Mouse (Mus musculus) heart, embryonic 14.5 days (tissue): ENCODE results near the gene 2010111I01Rik. TPM values are rescaled to one million over a fixed set of nuclear protein-coding genes. Genes with fewer than 3 reads are reported as not detected.
A peak's percentile ranks its signal among the peaks of the same experiment; 100 is the strongest.

ENCODE experiments used
- ATAC-seq: fragments of 200-750 bp; cut with Nextera tagmentation; 2 replicates; pipeline ENCODE4 v1.8.0; 2017; ENCODE audit warnings: low read depth, moderate TSS enrichment; ENCODE audit not compliant: insufficient number of reproducible peaks, insufficient read depth, low FRiP score
- H3K27ac ChIP-seq, 2 experiments: fragments of 200-500 bp in 1 of 2; fragments of 300-500 bp in 1 of 2; sonication (generic) in 1 of 2; replicated peaks in 1 of 2; 2 replicates each; pipeline ENCODE4 v1.5.1; 2012 to 2014; ENCODE audit warnings: low read depth in 2 of 2, low read length in 2 of 2, control low read depth in 1 of 2, mild to moderate bottlenecking in 1 of 2, mixed read lengths in 1 of 2; ENCODE audit not compliant: control insufficient read depth in 1 of 2, insufficient read depth in 1 of 2
- H3K27me3 ChIP-seq: fragments of 300-500 bp; sonication (generic); 2 replicates; pipeline ENCODE4 v1.6.1; 2014; ENCODE audit warnings: mild to moderate bottlenecking, low read length, control low read depth; ENCODE audit not compliant: control insufficient read depth, insufficient read depth
- H3K36me3 ChIP-seq: fragments of 300-500 bp; sonication (generic); 2 replicates; pipeline ENCODE4 v1.6.1; 2014; ENCODE audit warnings: mild to moderate bottlenecking, control low read depth, low read length, mixed read lengths; ENCODE audit not compliant: control insufficient read depth, insufficient read depth
- H3K4me1 ChIP-seq, 2 experiments: fragments of 200-500 bp in 1 of 2; fragments of 300-500 bp in 1 of 2; sonication (generic) in 1 of 2; 2 replicates each; pipeline ENCODE4 v1.6.1; 2012 to 2014; ENCODE audit warnings: low read length in 2 of 2, control low read depth in 1 of 2, mixed read lengths in 1 of 2; ENCODE audit not compliant: control insufficient read depth in 2 of 2, insufficient read depth in 2 of 2
- H3K4me2 ChIP-seq: fragments of 300-500 bp; sonication (generic); 2 replicates; pipeline ENCODE4 v1.6.1; 2014; ENCODE audit warnings: mild to moderate bottlenecking, low read length
- H3K4me3 ChIP-seq, 2 experiments: fragments of 200-500 bp in 1 of 2; fragments of 300-500 bp in 1 of 2; sonication (generic) in 1 of 2; 2 replicates each; pipeline ENCODE4 v1.5.1; 2012 to 2014; ENCODE audit warnings: low read length in 2 of 2, mild to moderate bottlenecking in 2 of 2, control low read depth in 1 of 2, low read depth in 1 of 2, moderate library complexity in 1 of 2; ENCODE audit not compliant: control insufficient read depth in 1 of 2, insufficient read depth in 1 of 2
- H3K9ac ChIP-seq: fragments of 300-500 bp; sonication (generic); 2 replicates; pipeline ENCODE4 v1.6.1; 2014; ENCODE audit warnings: mild to moderate bottlenecking, low read length
- H3K9me3 ChIP-seq: fragments of 300-500 bp; sonication (generic); 2 replicates; pipeline ENCODE4 v1.6.1; 2016; ENCODE audit warnings: low read length, control low read depth; ENCODE audit not compliant: control insufficient read depth
- WGBS: fragments of 180-500 bp; shearing (Covaris S2); extraction: QIAGEN DNeasy Blood & Tissue Kit; methylation state at CpG from one replicate; pipeline ENCODE4 v1.1.7; 2014; 5-methylcytosine and 5-hydroxymethylcytosine counted together
- polyA plus RNA-seq: library from polyadenylated mRNA; unstranded; fragments of >200 nt; fragmentation: Nextera tagmentation; extraction: Ambion mirVana; gene quantifications from 2 replicates; pipeline ENCODE4 v1.2.1, GENCODE M21; 2014

2010111I01Rik gene
- polyA plus RNA-seq, 1 experiment from 2014 or later: 69.5 TPM

DNA sequence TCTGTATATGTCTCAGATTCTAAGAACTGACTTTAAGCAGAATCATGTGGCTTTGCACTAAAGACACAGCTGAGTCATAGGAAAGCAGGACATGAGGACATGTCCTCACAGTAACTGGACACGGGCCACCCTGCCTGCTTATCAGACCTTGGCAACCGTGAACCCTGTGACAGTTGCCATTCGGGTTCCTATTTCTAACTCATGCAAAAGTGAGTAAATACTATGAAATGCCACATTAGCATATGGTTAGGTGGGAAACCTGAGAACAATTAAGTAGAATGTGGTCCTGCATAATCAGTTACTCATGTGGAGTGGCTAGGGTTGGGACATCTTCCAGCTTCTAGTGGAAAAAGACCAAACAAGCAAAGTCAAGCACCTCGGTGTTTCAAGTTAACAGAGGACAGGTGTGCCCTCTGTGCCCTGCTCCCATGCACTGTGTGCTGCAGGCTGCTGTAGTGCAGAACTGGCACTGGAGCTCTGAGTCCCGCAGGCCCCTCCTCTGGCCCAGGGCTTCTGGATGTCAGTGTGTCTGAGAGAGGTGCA, 170.3 kb downstream of the 2010111I01Rik start:
- Histone ChIP-seq H3K9me3 (no peaks in the 10 kb centered on the region), H3K4me2 (no peak overlapping the region), H3K4me1 (peaks cover 0 to under 1% of the 10 kb centered on the region in 2 experiments; a peak in 1 of 4 replicates), H3K9ac (no peak overlapping the region), H3K27me3 (no peaks in the 10 kb centered on the region), H3K4me3 (no peak overlapping the region), H3K27ac (no peak overlapping the region), H3K36me3 (no peaks in the 10 kb centered on the region)
- ATAC-seq: no peak
- WGBS: 75% methylated on average over 5 of the region's 5 CpGs

- Histone ChIP-seq H3K4me3 (no peak overlapping the region), H3K9ac (no peak overlapping the region), H3K4me1 (peaks cover 0 to 2% of the 10 kb centered on the region in 2 experiments; a peak in 1 of 4 replicates), H3K36me3 (no peaks in the 10 kb centered on the region), H3K4me2 (no peak overlapping the region), H3K27ac (no peak overlapping the region), H3K9me3 (no peaks in the 10 kb centered on the region), H3K27me3 (no peaks in the 10 kb centered on the region)
- 90% methylated on average over 7 of the region's 7 CpGs for WGBS
- ATAC-seq: no peak
Observed at GRCm38 (mm10) chr13:63135994-63136393, 171.3 kb downstream of the 2010111I01Rik start.

DNA sequence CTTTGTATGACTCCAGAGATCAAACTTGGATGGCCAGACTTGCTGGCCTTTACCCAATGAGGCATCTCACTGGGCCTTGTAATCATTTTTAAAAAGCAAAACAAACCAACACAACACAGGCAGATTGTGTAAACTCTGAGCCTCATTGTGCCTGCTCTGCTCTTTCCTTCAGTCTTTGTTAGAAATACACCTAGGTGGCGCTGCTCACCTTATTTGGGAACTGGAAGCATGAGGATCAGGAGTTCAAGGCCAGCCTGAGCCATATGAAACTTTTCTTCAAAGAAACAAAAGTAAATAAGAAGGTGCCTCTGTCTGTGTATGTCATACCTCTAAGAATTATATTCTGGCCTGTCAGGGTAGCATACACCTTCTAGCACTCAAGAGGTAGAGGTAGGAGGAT, 172.1 kb downstream of the 2010111I01Rik start:
- Histone ChIP-seq H3K4me1 (peaks cover 0 to 2% of the 10 kb centered on the region in 2 experiments; a peak in 1 of 4 replicates), H3K27me3 (no peaks in the 10 kb centered on the region), H3K4me2 (no peak overlapping the region), H3K9ac (no peak overlapping the region), H3K36me3 (no peaks in the 10 kb centered on the region), H3K27ac (no peak overlapping the region), H3K4me3 (no peak overlapping the region), H3K9me3 (no peaks in the 10 kb centered on the region)
- 96% methylated on average over 1 of the region's 1 CpGs for WGBS
- no peak for ATAC-seq

DNA sequence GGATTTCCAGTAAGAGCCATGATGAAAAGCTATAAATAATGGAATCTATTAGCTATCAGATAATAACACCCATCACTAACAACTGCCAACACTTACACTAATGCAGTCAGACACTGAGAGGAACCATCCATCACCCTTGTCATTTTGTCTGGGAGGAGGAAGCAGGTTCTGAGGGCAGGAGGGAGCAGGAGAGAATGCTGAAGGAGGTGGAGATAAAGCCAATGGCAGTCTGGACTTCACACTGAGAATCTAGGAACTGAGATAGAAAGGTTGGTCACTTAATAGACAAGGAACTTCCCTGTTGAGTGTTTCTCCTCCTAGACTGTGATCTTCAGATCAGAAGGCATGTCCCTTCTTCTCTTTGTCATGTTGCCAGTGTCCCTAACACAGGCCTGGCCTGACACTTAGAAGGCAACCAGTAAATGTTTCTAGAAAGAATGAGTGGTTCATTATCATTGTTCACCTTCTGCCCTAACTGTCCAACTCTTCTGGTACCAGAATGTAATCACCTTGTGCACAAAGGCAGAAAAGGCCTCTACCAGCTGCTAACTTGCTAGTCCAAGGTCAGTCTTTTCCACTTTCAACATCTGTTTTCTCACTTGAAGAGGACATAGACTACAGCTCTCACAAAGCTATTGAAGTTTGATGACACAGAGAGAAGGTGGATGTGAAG, 173.8 kb downstream of the 2010111I01Rik start:
- Histone ChIP-seq H3K9me3 (no peaks in the 10 kb centered on the region), H3K27ac (0 out of 4 replicates have a peak overlapping the region, but pooled peaks of 1 of the 2 experiments have one; percentile 2), H3K27me3 (no peaks in the 10 kb centered on the region), H3K4me3 (no peak overlapping the region), H3K9ac (no peak overlapping the region), H3K4me1 (peaks cover 0 to 2% of the 10 kb centered on the region in 2 experiments; a peak in 1 of 4 replicates), H3K36me3 (no peaks in the 10 kb centered on the region), H3K4me2 (no peak overlapping the region)
- no peak for ATAC-seq

- no peaks in the 10 kb centered on the region for H3K36me3 ChIP-seq
- peak overlapping the region; percentile 59 to 83 for H3K27ac ChIP-seq
- H3K9ac ChIP-seq: no peak overlapping the region
- WGBS: 68% methylated on average over 10 of the region's 10 CpGs
- H3K4me1 ChIP-seq: peaks cover 0 to 2% of the 10 kb centered on the region in 2 experiments; a peak in 1 of 4 replicates
- H3K27me3 ChIP-seq: no peaks in the 10 kb centered on the region
- no peak overlapping the region for H3K4me2 ChIP-seq
- H3K4me3 ChIP-seq: no peak overlapping the region
- no peaks in the 10 kb centered on the region for H3K9me3 ChIP-seq
- ATAC-seq: no peak
Observed at GRCm38 (mm10) chr13:63139463-63140226, 175.0 kb downstream of the 2010111I01Rik start.

- peak overlapping the region in 1 of 2 experiments; percentile 83; a peak in 2 of 4 replicates for H3K27ac ChIP-seq
- peaks cover 0 to 2% of the 10 kb centered on the region in 2 experiments; a peak in 1 of 4 replicates for H3K4me1 ChIP-seq
- H3K9ac ChIP-seq: no peak overlapping the region
- 72% methylated on average over 6 of the region's 6 CpGs for WGBS
- no peaks in the 10 kb centered on the region for H3K9me3 ChIP-seq
- H3K27me3 ChIP-seq: no peaks in the 10 kb centered on the region
- no peak overlapping the region for H3K4me2 ChIP-seq
- no peak overlapping the region for H3K4me3 ChIP-seq
- no peak for ATAC-seq
- no peaks in the 10 kb centered on the region for H3K36me3 ChIP-seq
Observed at GRCm38 (mm10) chr13:63140784-63141183, 176.1 kb downstream of the 2010111I01Rik start.

DNA sequence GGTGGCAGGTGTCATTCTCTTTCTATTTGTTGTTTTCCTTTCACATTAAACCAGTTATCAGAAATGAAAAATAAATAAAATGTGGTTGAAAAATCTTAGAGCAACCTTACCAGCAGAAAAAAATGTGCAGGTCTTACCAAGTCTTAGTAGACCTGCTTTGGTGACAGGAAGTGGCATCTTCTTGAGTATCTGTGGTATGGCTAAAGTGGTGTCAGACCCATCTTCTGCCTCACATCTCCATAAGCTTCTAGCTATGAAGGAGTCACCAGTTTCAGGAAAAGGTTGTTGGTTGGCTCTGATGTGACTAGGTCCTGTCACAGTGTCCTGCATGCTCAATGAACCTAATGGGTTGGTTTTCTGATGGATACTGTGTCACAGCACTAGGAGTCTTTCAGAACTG, 176.6 kb downstream of the 2010111I01Rik start:
- Histone ChIP-seq H3K4me3 (no peak overlapping the region), H3K4me2 (no peak overlapping the region), H3K4me1 (peaks cover 0 to 2% of the 10 kb centered on the region in 2 experiments; a peak in 1 of 4 replicates), H3K36me3 (no peaks in the 10 kb centered on the region), H3K9me3 (no peaks in the 10 kb centered on the region), H3K27me3 (no peaks in the 10 kb centered on the region), H3K27ac (0 out of 4 replicates have a peak overlapping the region, but pooled peaks of 1 of the 2 experiments have one; percentile 83), H3K9ac (no peak overlapping the region)
- no peak for ATAC-seq
